Mouse (Mus musculus) myocyte (in vitro differentiated cells): ENCODE measurements around the gene 1700123O20Rik. TPM values are rescaled to one million over a fixed set of nuclear protein-coding genes. Genes with fewer than 3 reads are reported as not detected.
A peak's percentile ranks its signal among the peaks of the same experiment; 100 is the strongest.

Experiments
- H3K27me3 ChIP-seq: one replicate; pipeline ENCODE4 v1.6.1; 2011; ENCODE audit not compliant: control insufficient read depth, insufficient read depth, insufficient read length
- H3K36me3 ChIP-seq: one replicate; pipeline ENCODE4 v1.6.1; 2011; ENCODE audit not compliant: control insufficient read depth, insufficient read depth
- H3K4me2 ChIP-seq: one replicate; pipeline ENCODE4 v1.6.1; 2011; ENCODE audit warnings: low read depth, control low read depth
- H3K4me3 ChIP-seq: one replicate; pipeline ENCODE4 v1.5.1; 2011; ENCODE audit warnings: mild to moderate bottlenecking, control low read depth, moderate library complexity
- H3K79me2 ChIP-seq: one replicate; pipeline ENCODE4 v1.6.1; 2011; ENCODE audit not compliant: control insufficient read depth, insufficient read depth
- H3ac ChIP-seq: one replicate; pipeline ENCODE4 v1.6.1; 2011; ENCODE audit not compliant: control insufficient read depth, insufficient read length
- CEBPB ChIP-seq: IDR thresholded peaks from 2 replicates; pipeline ENCODE4 v1.6.1; 2011; ENCODE audit warnings: mild to moderate bottlenecking, moderate library complexity; ENCODE audit not compliant: poor library complexity, insufficient read depth, severe bottlenecking
- E2F4 ChIP-seq: IDR thresholded peaks from one replicate; pipeline ENCODE4 v1.6.1; 2011; ENCODE audit warnings: mild to moderate bottlenecking, control low read depth, moderate library complexity; ENCODE audit not compliant: insufficient read depth
- MAX ChIP-seq: IDR thresholded peaks from one replicate; pipeline ENCODE4 v1.6.1; 2011; ENCODE audit warnings: low read depth, mild to moderate bottlenecking, control low read depth
- MYOD1 ChIP-seq, 3 experiments: IDR thresholded peaks; one replicate each; pipeline ENCODE4 v1.6.1; 2011; ENCODE audit warnings: control low read depth in 2 of 3, low read depth in 2 of 3, mild to moderate bottlenecking in 2 of 3, moderate library complexity in 1 of 3; ENCODE audit not compliant: insufficient read length in 2 of 3, control insufficient read depth in 1 of 3
- MYOG ChIP-seq, 3 experiments: IDR thresholded peaks; one replicate each; pipeline ENCODE4 v1.6.1; 2011; ENCODE audit warnings: control low read depth in 2 of 3, low read depth in 2 of 3, mild to moderate bottlenecking in 2 of 3; ENCODE audit not compliant: insufficient read length in 2 of 3, control insufficient read depth in 1 of 3, insufficient read depth in 1 of 3
- POLR2A ChIP-seq: IDR thresholded peaks from one replicate; pipeline ENCODE4 v1.6.1; 2011; ENCODE audit warnings: low read depth, mild to moderate bottlenecking, control low read depth, moderate library complexity; ENCODE audit not compliant: insufficient read length
- POLR2AphosphoS2 ChIP-seq: IDR thresholded peaks from one replicate; pipeline ENCODE4 v1.6.1; 2011; ENCODE audit warnings: low read depth, control low read depth; ENCODE audit not compliant: insufficient read length
- REST ChIP-seq: IDR thresholded peaks from one replicate; pipeline ENCODE4 v1.6.1; 2011; ENCODE audit warnings: mild to moderate bottlenecking, control low read depth, moderate library complexity; ENCODE audit not compliant: insufficient read depth, insufficient read length
- SRF ChIP-seq: IDR thresholded peaks from one replicate; pipeline ENCODE4 v1.6.1; 2011; ENCODE audit warnings: low read depth; ENCODE audit not compliant: control insufficient read depth, insufficient read length
- TCF12 ChIP-seq: IDR thresholded peaks from one replicate; pipeline ENCODE4 v1.6.1; 2011; ENCODE audit warnings: mild to moderate bottlenecking, control low read depth; ENCODE audit not compliant: poor library complexity, insufficient read depth, severe bottlenecking
- TCF3 ChIP-seq: IDR thresholded peaks from one replicate; pipeline ENCODE4 v1.6.1; 2011; ENCODE audit warnings: low read depth, control low read depth; ENCODE audit not compliant: insufficient read length
- USF1 ChIP-seq: IDR thresholded peaks from one replicate; pipeline ENCODE4 v1.6.1; 2011; ENCODE audit warnings: low read depth, mild to moderate bottlenecking, control low read depth, moderate library complexity
- polyA plus RNA-seq: library from polyadenylated mRNA; unstranded; fragments of >200 nt; fragmentation: generic; extraction: Trizol; gene quantifications from one replicate; pipeline ENCODE4 v1.2.1, GENCODE M21; 2012; ENCODE audit warnings: missing spikeins

Gene 1700123O20Rik
- polyA plus RNA-seq = 36.3 TPM

GRCm38 (mm10) chr14:54686063-54686521, at the start of gene 1700123O20Rik:
Gene 1700123O20Rik (plus strand): TSS chr14:54686216.
- H3K79me2 ChIP-seq = peaks cover 75% of the 10 kb centered on the region
- peak in 1 of 3 experiments; percentile 23 for TF ChIP-seq MYOG (IDR thresholded peaks at IDR 0.05; ENCODE audit: control insufficient read depth in 1 of 3, insufficient read depth in 1 of 3, insufficient read length in 2 of 3, low read depth in 2 of 3)
- no peak for TF ChIP-seq CEBPB
- TF ChIP-seq TCF12 = no peak
- TF ChIP-seq USF1 = no peak
- no peak for TF ChIP-seq MYOD1 (IDR thresholded peaks at IDR 0.05; ENCODE audit: control insufficient read depth in 1 of 3, insufficient read length in 2 of 3, low read depth in 2 of 3)
- TF ChIP-seq E2F4 = no peak
- no peak for TF ChIP-seq REST
- TF ChIP-seq POLR2A = no peak
- no peak for TF ChIP-seq TCF3
- H3K27me3 ChIP-seq = no peaks in the 10 kb centered on the region
- H3ac ChIP-seq = peak within 1 kb of the TSS; percentile 99
- H3K4me3 ChIP-seq = peak within 1 kb of the TSS; percentile 95
- H3K36me3 ChIP-seq = peaks cover 14% of the 10 kb centered on the region
- peak within 1 kb of the TSS; percentile 76 for H3K4me2 ChIP-seq

- no peaks in the 10 kb centered on the region for H3K79me2 ChIP-seq
- H3K36me3 ChIP-seq = no peaks in the 10 kb centered on the region
- H3K27me3 ChIP-seq = no peaks in the 10 kb centered on the region
- H3K4me2 ChIP-seq = no peak overlapping the region
- TF ChIP-seq SRF = no peak
- no peak for TF ChIP-seq TCF12
- no peak for TF ChIP-seq REST
- no peak for TF ChIP-seq E2F4
- no peak for TF ChIP-seq POLR2AphosphoS2
- TF ChIP-seq MYOD1 (IDR thresholded peaks at IDR 0.05; ENCODE audit: control insufficient read depth in 1 of 3, insufficient read length in 2 of 3, low read depth in 2 of 3) = no peak
- TF ChIP-seq USF1 = no peak
- TF ChIP-seq CEBPB = no peak
- no peak for TF ChIP-seq TCF3
- TF ChIP-seq MAX = no peak
- no peak overlapping the region for H3K4me3 ChIP-seq
- H3ac ChIP-seq = no peak overlapping the region
Measured at GRCm38 (mm10) chr14:54636954-54637353, 49.1 kb upstream of the 1700123O20Rik start.

- Histone ChIP-seq H3ac (no peak overlapping the region), H3K27me3 (no peaks in the 10 kb centered on the region), H3K4me3 (no peak overlapping the region), H3K36me3 (peaks cover 3% of the 10 kb centered on the region), H3K79me2 (no peaks in the 10 kb centered on the region), H3K4me2 (no peak overlapping the region)
- TF ChIP-seq MYOD1 (IDR thresholded peaks at IDR 0.05; ENCODE audit: control insufficient read depth in 1 of 3, insufficient read length in 2 of 3, low read depth in 2 of 3) (no peak), TCF12 (no peak), POLR2A (no peak), E2F4 (no peak), USF1 (no peak), POLR2AphosphoS2 (no peak), CEBPB (no peak), MYOG (IDR thresholded peaks at IDR 0.05; ENCODE audit: control insufficient read depth in 1 of 3, insufficient read depth in 1 of 3, insufficient read length in 2 of 3, low read depth in 2 of 3) (no peak), SRF (no peak), REST (no peak), MAX (no peak), TCF3 (no peak)
Measured at GRCm38 (mm10) chr14:54638210-54638609, 47.8 kb upstream of the 1700123O20Rik start.

GRCm38 (mm10) chr14:54640121-54640520, 45.9 kb upstream of the 1700123O20Rik start:
- Histone ChIP-seq H3K79me2 (no peaks in the 10 kb centered on the region), H3K4me3 (peak overlapping the region; percentile 37), H3K4me2 (peak overlapping the region; percentile 88), H3ac (peak overlapping the region; percentile 80), H3K27me3 (no peaks in the 10 kb centered on the region), H3K36me3 (peaks cover 18% of the 10 kb centered on the region)
- no peak for TF ChIP-seq E2F4
- TF ChIP-seq CEBPB = no peak
- no peak for TF ChIP-seq SRF
- no peak for TF ChIP-seq MYOG (IDR thresholded peaks at IDR 0.05; ENCODE audit: control insufficient read depth in 1 of 3, insufficient read depth in 1 of 3, insufficient read length in 2 of 3, low read depth in 2 of 3)
- TF ChIP-seq USF1 = no peak
- no peak for TF ChIP-seq TCF3
- TF ChIP-seq POLR2A = no peak
- no peak for TF ChIP-seq REST
- no peak for TF ChIP-seq POLR2AphosphoS2
- TF ChIP-seq MAX = no peak
- TF ChIP-seq TCF12 = no peak
- no peak for TF ChIP-seq MYOD1 (IDR thresholded peaks at IDR 0.05; ENCODE audit: control insufficient read depth in 1 of 3, insufficient read length in 2 of 3, low read depth in 2 of 3)

GRCm38 (mm10) chr14:54640946-54641304, 45.1 kb upstream of the 1700123O20Rik start, which contains the start of gene Gm17606:
Gene Gm17606 (plus strand): TSS chr14:54640952.
- peak within 1 kb of the TSS; percentile 80 for H3ac ChIP-seq
- H3K79me2 ChIP-seq = no peaks in the 10 kb centered on the region
- no peaks in the 10 kb centered on the region for H3K27me3 ChIP-seq
- TF ChIP-seq SRF = no peak
- TF ChIP-seq E2F4 = no peak
- TF ChIP-seq USF1 = no peak
- no peak for TF ChIP-seq CEBPB
- TF ChIP-seq MAX = no peak
- no peak for TF ChIP-seq REST
- TF ChIP-seq MYOG (IDR thresholded peaks at IDR 0.05; ENCODE audit: control insufficient read depth in 1 of 3, insufficient read depth in 1 of 3, insufficient read length in 2 of 3, low read depth in 2 of 3) = no peak
- TF ChIP-seq MYOD1 (IDR thresholded peaks at IDR 0.05; ENCODE audit: control insufficient read depth in 1 of 3, insufficient read length in 2 of 3, low read depth in 2 of 3) = no peak
- TF ChIP-seq POLR2AphosphoS2 = no peak
- TF ChIP-seq TCF12 = no peak
- TF ChIP-seq POLR2A = no peak
- TF ChIP-seq TCF3 = no peak
- peaks cover 25% of the 10 kb centered on the region for H3K36me3 ChIP-seq
- peak within 1 kb of the TSS; percentile 88 for H3K4me2 ChIP-seq
- peak within 1 kb of the TSS; percentile 37 for H3K4me3 ChIP-seq
